Mouse (Mus musculus): ENCODE measurements at regions not wholly inside any gene's neighbourhood (a gene's known extent, or its start where the extent isn't known, plus 50 kb on each side); places are given as distances from the start of the nearest gene placed in this dataset.

DNA sequence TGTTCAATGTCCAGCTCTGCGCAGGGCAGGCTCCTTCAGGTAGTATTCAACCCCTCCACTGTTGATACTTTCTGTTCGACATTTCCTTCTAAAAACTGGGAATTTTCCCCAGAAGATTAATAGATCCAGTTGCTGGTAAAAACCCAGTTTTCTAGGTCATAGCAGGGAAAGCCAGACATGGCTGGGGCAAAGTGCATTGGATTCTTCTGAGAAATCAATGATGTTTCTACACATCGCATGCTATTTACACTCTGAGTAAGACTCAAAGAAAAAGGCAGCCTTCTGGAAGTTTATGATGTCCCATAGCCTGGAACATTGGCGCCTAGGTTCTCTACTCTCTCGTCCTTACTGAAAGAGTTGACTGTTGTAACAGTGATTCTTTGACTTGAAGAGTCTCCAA lies 80.0 kb upstream of the Nphp3 start:
- no peak for DNase-seq (ENCODE audit: low read depth, low spot score)

DNA sequence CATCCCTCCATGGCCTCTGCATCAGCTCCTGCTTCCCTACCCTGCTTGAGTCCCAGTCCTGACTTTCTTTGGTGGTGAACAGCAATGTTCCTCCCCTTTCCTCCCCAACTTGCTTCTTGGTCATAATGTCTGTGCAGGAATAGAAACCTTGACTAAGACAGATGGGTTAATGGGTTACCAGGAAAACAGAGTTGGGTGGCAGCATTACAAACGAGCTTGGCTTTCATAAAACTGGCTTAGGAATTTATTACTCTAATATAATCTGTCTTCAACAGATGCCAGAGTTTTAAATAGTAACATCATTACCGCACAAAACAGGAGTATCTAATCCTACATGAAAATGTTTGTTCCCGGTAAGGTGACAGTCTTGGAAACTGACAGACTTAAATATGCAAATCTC lies 77.7 kb upstream of the Nphp3 start:
- DNase-seq (ENCODE audit: low read depth, low spot score), result no peak

DNA sequence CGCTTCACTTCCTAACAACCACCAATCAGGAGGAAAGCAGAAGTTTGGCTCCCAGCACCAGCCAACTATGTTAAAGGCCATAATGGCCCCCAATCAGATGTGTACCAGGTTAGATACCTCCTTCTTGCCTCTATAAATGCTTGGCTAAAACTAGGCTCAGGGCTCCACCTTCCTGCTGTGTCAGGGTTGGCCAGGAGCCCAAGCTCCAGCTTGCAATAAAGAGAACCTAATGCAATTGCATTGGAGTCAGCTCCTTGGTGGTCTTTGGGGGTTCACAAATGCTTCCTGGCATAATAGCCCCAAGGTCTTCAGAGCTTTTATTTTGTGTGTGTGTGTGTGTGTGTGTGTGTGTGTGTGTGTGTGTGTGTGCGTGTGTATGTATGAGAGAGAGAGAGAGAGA lies 76.9 kb upstream of the Nphp3 start:
- DNase-seq (ENCODE audit: low read depth, low spot score), result no peak

DNA sequence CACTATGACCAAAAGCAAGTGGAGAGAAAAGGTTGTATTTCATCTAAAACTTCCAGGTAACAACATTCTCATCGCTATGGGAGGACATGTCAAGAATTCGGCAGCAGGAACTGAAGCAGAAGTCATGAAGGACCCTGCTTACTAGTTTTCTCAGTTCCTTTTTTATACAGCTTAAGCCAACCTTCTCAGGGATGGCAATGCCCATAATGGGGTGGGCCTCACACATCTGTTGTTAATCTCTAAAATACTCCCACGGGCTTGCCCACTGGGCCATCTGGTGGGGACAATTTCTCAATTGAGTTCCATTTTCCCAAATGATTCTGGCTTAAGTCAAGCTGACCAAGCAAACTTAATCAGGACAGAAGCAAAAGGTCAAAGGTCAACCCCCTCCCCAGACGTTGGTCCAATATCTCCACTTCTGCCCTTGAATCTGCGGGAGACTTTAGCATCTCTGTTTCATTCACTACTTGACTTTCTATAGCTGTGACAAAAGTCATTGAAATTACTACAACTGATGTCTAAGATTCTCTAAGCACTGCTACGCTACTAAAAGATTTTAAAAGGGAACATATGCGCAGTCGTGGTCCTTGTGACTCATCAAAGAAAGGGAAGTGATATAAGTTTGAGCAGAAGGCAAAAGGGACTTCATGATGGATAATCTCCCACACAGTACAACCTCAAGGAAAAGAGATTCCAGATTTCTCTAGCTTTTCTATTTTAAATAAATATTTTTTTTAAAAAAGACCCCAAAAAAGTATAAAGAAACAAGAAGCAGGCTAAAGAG lies 73.4 kb upstream of the Nphp3 start:
- no peak for DNase-seq (ENCODE audit: low read depth, low spot score)

DNA sequence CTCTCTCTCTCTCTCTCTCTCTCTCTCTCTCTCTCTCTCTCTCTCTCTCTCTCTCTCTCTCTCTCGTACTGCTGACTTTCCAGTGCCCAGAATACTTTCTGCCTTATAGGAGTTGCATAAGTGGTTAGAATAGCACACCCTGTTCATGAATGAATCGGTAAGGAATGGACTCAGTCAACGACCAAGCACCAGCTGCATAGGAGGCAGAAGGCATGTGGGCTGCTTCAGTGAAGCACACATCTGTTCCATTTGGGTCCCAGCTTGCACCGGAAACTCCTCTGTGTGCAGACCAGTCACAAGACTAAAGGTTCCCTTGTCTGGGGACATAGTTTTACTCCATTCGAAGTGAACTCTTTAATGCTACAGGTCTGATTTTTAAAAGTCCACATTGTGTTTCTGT lies 64.3 kb upstream of the Nphp3 start:
- DNase-seq (ENCODE audit: low read depth, low spot score), result no peak

DNA sequence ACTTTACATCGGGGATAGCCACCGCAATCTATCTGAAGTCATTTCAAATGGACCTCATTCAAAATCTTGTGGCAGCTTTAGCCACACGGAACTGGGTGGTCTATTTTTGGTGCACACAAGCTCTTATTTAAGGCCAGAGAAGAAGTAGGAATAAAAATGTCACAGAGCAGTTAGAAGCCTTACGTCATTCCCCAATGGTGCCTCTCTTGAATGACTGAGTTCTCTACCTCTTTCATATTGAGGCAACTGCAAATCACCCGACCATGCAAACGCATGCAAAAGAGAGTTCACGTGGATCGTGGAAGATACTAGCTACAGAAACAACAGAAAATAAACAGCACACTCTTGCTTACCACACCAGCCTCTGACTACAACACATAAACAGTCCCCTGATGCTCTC lies 62.3 kb upstream of the Nphp3 start:
- no peak for DNase-seq (ENCODE audit: low read depth, low spot score)

DNA sequence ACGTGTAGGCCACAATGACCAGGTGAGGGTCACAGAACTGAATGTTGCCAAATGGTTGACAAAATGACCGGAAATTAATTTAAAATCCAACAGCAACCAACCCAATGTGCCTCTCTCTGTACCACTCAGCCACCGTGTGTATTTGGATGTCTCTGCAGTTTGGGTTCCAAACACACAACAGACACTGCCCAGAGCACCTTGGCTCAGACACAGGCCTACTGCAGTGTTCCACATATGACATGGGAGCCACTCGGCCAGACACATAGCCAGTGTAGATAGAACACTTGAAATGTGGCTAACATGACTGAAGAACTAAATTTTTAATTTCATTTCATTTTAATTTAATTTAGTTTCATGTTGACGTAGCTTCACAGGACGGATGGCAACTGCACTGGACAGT lies 61.8 kb upstream of the Nphp3 start:
- no peak for DNase-seq (ENCODE audit: low read depth, low spot score)

DNA sequence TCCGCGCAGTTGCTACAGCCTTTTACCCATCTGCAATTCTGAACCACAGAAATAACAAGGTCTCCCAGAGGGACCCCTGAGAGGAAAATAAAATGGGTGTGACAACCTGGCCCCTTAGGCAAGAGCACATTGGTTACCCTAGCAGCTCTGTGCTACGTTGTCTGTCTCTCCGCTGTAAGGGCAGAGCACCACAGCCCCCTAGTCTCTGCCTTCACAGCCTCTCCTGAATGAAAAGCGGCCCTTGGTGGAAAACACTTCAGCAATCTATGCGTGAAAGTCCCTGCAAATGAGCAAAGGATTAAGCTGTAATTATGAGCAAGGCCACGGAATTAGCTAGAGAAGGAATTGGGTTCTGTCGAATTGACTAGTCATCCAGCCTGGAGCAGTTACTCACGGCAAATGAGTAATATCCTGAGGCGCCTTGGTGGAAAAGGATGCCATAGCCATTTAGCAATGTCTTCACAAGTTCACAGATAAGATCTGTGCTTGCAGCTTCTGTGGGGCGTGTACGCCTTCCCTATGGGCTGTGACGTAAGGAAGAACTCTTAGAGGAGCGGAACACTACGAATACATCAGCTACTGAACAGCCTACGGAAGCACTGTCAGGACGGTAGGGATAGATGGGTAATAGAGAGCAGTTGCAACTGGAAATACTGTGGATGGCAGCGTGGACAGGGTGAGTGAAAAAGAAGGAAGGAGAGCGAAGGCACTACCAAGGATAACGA lies 61.0 kb upstream of the Nphp3 start:
- no peak for DNase-seq (ENCODE audit: low read depth, low spot score)

DNA sequence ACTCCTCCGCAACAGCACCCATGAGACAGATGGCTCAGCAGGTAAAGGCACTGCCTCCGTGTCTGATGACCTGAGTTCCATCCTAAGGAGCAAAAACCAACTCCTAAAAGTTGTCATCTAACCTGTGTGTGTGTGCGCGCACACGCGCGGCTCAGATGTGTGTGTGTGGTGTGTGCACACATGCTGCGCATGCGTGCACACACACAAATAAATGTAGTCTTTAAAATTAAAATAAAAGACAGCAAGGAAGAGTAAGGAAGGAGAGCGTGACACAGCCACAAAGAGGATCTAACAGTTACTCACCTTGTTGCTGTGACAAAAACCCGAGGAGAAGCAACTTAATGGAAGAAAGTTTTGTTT lies 60.5 kb upstream of the Nphp3 start:
- no peak for DNase-seq (ENCODE audit: low read depth, low spot score)

DNA sequence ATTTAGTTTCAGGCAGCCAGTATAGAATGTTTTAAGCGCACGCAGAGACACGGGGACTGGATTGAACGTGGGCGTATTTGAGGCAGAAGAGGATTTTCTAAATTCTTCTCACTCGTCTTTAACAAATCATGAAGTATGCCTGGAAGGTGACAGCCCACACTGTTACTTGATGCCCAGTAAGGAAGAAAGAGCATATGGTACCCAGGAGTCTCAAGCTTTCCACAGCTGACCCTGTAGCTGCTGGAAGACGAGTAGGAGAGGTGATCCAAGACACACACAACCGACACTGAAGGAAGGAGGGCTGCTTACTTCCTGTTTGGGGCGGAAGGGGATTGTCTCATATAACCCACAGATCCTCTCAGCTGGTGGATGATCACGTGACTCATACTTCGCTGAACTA lies 56.9 kb upstream of the Nphp3 start:
- DNase-seq (ENCODE audit: low read depth, low spot score), result no peak

DNA sequence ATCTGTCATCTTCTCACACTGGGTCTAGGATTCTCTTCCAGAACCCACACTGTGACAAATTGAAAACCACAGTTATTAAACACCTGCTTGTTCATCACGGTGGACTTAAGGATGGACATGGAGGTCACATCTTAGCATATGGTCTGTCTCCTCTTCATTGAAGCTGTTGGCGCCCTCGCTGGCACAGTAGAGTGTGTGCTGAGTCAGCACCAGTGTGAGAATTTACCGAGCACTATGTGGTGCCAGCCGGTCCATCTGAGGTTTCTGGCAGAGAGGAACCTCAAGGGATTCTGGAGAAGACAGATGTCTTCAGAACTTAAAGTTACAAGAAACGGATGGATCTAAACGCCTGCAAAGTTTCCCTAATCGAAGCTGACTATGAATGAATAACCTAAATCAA lies 50.5 kb upstream of the Nphp3 start:
- DNase-seq (ENCODE audit: low read depth, low spot score), result no peak
